Mouse (Mus musculus): Measurements from ENCODE around the gene Arel1.

Arel1 gene

GRCm38 (mm10) chr12:84948584-84949285 is 22.0 kb downstream of the Arel1 start:
- DNase-seq (ENCODE audit: low read depth) = no peak

GRCm38 (mm10) chr12:84947894-84948583 is 22.7 kb downstream of the Arel1 start:
- DNase-seq (ENCODE audit: low read depth) = no peak

GRCm38 (mm10) chr12:84944813-84945553 is 25.7 kb downstream of the Arel1 start:
- no peak for DNase-seq (ENCODE audit: low read depth)

- DNase-seq (ENCODE audit: low read depth) = no peak
Observed at GRCm38 (mm10) chr12:84944150-84944812, 26.4 kb downstream of the Arel1 start.

- DNase-seq (ENCODE audit: low read depth) = no peak
Observed at GRCm38 (mm10) chr12:84943006-84943952, 27.4 kb downstream of the Arel1 start.

- no peak for DNase-seq (ENCODE audit: low read depth)
Observed at GRCm38 (mm10) chr12:84941717-84942116, 29.0 kb downstream of the Arel1 start.

GRCm38 (mm10) chr12:84940343-84940742 is 30.4 kb downstream of the Arel1 start:
- DNase-seq (ENCODE audit: low read depth) = no peak

- DNase-seq (ENCODE audit: low read depth) = no peak
Observed at GRCm38 (mm10) chr12:84939117-84939516, 31.6 kb downstream of the Arel1 start.

- no peak for DNase-seq (ENCODE audit: low read depth)
Observed at GRCm38 (mm10) chr12:84935343-84935742, 35.4 kb downstream of the Arel1 start.

GRCm38 (mm10) chr12:84932210-84932609 is 38.5 kb downstream of the Arel1 start:
- no peak for DNase-seq (ENCODE audit: low read depth)

- no peak for DNase-seq (ENCODE audit: low read depth)
Observed at GRCm38 (mm10) chr12:84926542-84926941, 44.2 kb downstream of the Arel1 start.

GRCm38 (mm10) chr12:84924324-84924723 is 46.4 kb downstream of the Arel1 start:
- no peak for DNase-seq (ENCODE audit: low read depth)

GRCm38 (mm10) chr12:84921881-84922419 is 48.8 kb downstream of the Arel1 start:
- DNase-seq (ENCODE audit: low read depth) = no peak

GRCm38 (mm10) chr12:84918809-84919208 is 51.9 kb downstream of the Arel1 start:
- no peak for DNase-seq (ENCODE audit: low read depth)

- no peak for DNase-seq (ENCODE audit: low read depth)
Observed at GRCm38 (mm10) chr12:84917799-84918198, 52.9 kb downstream of the Arel1 start.

- no peak for DNase-seq (ENCODE audit: low read depth)
Observed at GRCm38 (mm10) chr12:84914959-84915358, 55.7 kb downstream of the Arel1 start.

- DNase-seq (ENCODE audit: low read depth) = no peak
Observed at GRCm38 (mm10) chr12:84912652-84913104, 58.0 kb downstream of the Arel1 start.

GRCm38 (mm10) chr12:84911640-84912039 is 59.1 kb downstream of the Arel1 start:
- DNase-seq (ENCODE audit: low read depth) = no peak

- no peak for DNase-seq (ENCODE audit: low read depth)
Observed at GRCm38 (mm10) chr12:84910066-84910465, 60.6 kb downstream of the Arel1 start.

- DNase-seq (ENCODE audit: low read depth) = no peak
Observed at GRCm38 (mm10) chr12:84907627-84908480, 62.8 kb downstream of the Arel1 start.

Data from c-Kit-positive CD71-positive TER-119-negative erythroid progenitor cells, embryonic 14.5 days (primary cell).